ENCODE assay signal across 8 mouse cellular contexts in genomic region chr2:119034656-119035396, GRCm38 (mm10). TPM values are rescaled to one million over a fixed set of nuclear protein-coding genes. Genes with fewer than 3 reads are reported as not detected.
A peak's percentile ranks its signal among the peaks of the same experiment; 100 is the strongest.
DNase-seq lines count a peak whose midpoint lies in the region; ATAC-seq and TF ChIP-seq lines count a peak whose summit lies in the region.

Gene Rpusd2, plus strand, starts transcription at chr2:119034790.

- peak; percentile 34 for TF ChIP-seq RAD21 in CH12.LX (IDR thresholded peaks at IDR 0.05; ENCODE audit: low read depth, low read length)

- H3K79me2 ChIP-seq in CH12.LX (replicated peaks; ENCODE audit: control insufficient read depth, extremely low read depth, insufficient read depth, poor library complexity, severe bottlenecking) = peaks cover 9% of the 10 kb centered on the region

- peak; percentile 84 for TF ChIP-seq POLR2A in CH12.LX (IDR thresholded peaks at IDR 0.05; ENCODE audit: low read depth, low read length)

- peak in 1 of 2 experiments; percentile 63; a peak in 2 of 4 replicates for TF ChIP-seq CTCF in CH12.LX (conservative IDR thresholded peaks at IDR 0.05 in 1 of 2, IDR thresholded peaks at IDR 0.05 in 1 of 2; ENCODE audit: low read depth in 2 of 2, low read length in 2 of 2)

- peaks cover 4 to 19% of the 10 kb centered on the region in 2 experiments; a peak in 3 of 4 replicates for H3K4me1 ChIP-seq in CH12.LX (ENCODE audit: control insufficient read depth in 1 of 2, insufficient read depth in 2 of 2)
- H3K4me1 ChIP-seq in forebrain, embryonic 11.5 days (replicated peaks; ENCODE audit: control insufficient read depth, insufficient read depth, low read length) = 0 out of 2 replicates have a peak, but pooled peaks cover 2% of the 10 kb centered on the region
- H3K4me1 ChIP-seq in heart, embryonic 16.5 days (ENCODE audit: control insufficient read depth, insufficient read depth, low read length) = peaks cover 12% of the 10 kb centered on the region
- H3K4me1 ChIP-seq in liver, embryonic 15.5 days (replicated peaks) = peaks cover 20% of the 10 kb centered on the region
- peaks cover 8% of the 10 kb centered on the region; the same call in 1 of the 2 replicates for H3K4me1 ChIP-seq in neural tube, embryonic 12.5 days

- dilution Hi-C loops in CH12.LX (cut with MboI; ENCODE audit: extremely low pct_ligation_motif_present, extremely low pct_unique_long_range_greater_than_20kb, low sequenced_read_pairs) = no loop called here

- H3K36me3 ChIP-seq in CH12.LX (replicated peaks in 1 of 2; ENCODE audit: control insufficient read depth in 1 of 2, insufficient read depth in 1 of 2, low read length in 1 of 2) = peaks cover 26 to 32% of the 10 kb centered on the region in 2 experiments
- peaks cover 10% of the 10 kb centered on the region; the same call in 1 of the 2 replicates for H3K36me3 ChIP-seq in forebrain, embryonic 11.5 days (ENCODE audit: control insufficient read depth, insufficient read depth, low read length)
- H3K36me3 ChIP-seq in heart, embryonic 16.5 days (ENCODE audit: control insufficient read depth, insufficient read depth) = peaks cover 11% of the 10 kb centered on the region; the same call in 1 of the 2 replicates
- peaks cover 27% of the 10 kb centered on the region for H3K36me3 ChIP-seq in liver, embryonic 15.5 days (replicated peaks)
- peaks cover 24% of the 10 kb centered on the region for H3K36me3 ChIP-seq in neural tube, embryonic 12.5 days

- under 1% methylated on average over 49 of the region's 49 CpGs for WGBS in forebrain, embryonic 11.5 days
- WGBS in heart, embryonic 16.5 days = under 1% methylated on average over 49 of the region's 49 CpGs
- under 1% methylated on average over 49 of the region's 49 CpGs for WGBS in liver, embryonic 15.5 days (ENCODE audit: insufficient replicate concordance)
- WGBS in neural tube, embryonic 12.5 days = under 1% methylated on average over 49 of the region's 49 CpGs

- peak within 1 kb of the TSS; percentile 80 to 95 (median 88) for H3K4me3 ChIP-seq in CH12.LX (replicated peaks in 1 of 3; ENCODE audit: low read depth in 2 of 3, low read length in 2 of 3, poor library complexity in 1 of 3)
- H3K4me3 ChIP-seq in forebrain, embryonic 11.5 days (ENCODE audit: low read depth, low read length) = peak within 1 kb of the TSS; percentile 90
- H3K4me3 ChIP-seq in heart, embryonic 16.5 days (ENCODE audit: low read length) = peak within 1 kb of the TSS; percentile 99
- H3K4me3 ChIP-seq in liver, embryonic 15.5 days (replicated peaks) = peak within 1 kb of the TSS; percentile 98
- peak within 1 kb of the TSS; percentile 87 for H3K4me3 ChIP-seq in neural tube, embryonic 12.5 days

- peak; percentile 96 for ATAC-seq in forebrain, embryonic 11.5 days (replicated peaks; ENCODE audit: low FRiP score)
- ATAC-seq in heart, embryonic 16.5 days (replicated peaks; ENCODE audit: extremely low read depth, insufficient read depth, low FRiP score) = peak; percentile 95
- ATAC-seq in liver, embryonic 15.5 days (ENCODE audit: insufficient read depth) = peak; percentile 94
- peak; percentile 97 for ATAC-seq in neural tube, embryonic 12.5 days (ENCODE audit: low FRiP score, low read depth)

- in situ Hi-C loops in CH12.LX (cut with MboI; ENCODE audit: low pct_ligation_motif_present, low pct_unique_long_range_greater_than_20kb, low sequenced_read_pairs) = loop anchor here (5.0 kb wide), 1 partner anchor 152 kb away; no protein-coding TSS in a partner anchor

- H3K9ac ChIP-seq in CH12.LX (ENCODE audit: insufficient read depth, low read depth) = peak within 1 kb of the TSS; percentile 77
- peak within 1 kb of the TSS; percentile 93 for H3K9ac ChIP-seq in forebrain, embryonic 11.5 days (ENCODE audit: low read length)
- peak within 1 kb of the TSS; percentile 95 for H3K9ac ChIP-seq in heart, embryonic 16.5 days (ENCODE audit: low read length)
- peak within 1 kb of the TSS; percentile 82 for H3K9ac ChIP-seq in liver, embryonic 15.5 days
- H3K9ac ChIP-seq in neural tube, embryonic 12.5 days = peak within 1 kb of the TSS; percentile 90

- peak within 1 kb of the TSS; percentile 52 for H3K27ac ChIP-seq in CH12.LX (ENCODE audit: insufficient read depth, low read depth)
- H3K27ac ChIP-seq in forebrain, embryonic 11.5 days (ENCODE audit: low read depth, low read length) = peak within 1 kb of the TSS; percentile 92
- H3K27ac ChIP-seq in heart, embryonic 16.5 days (ENCODE audit: low read length) = peak within 1 kb of the TSS; percentile 94
- H3K27ac ChIP-seq in liver, embryonic 15.5 days (replicated peaks) = peak within 1 kb of the TSS; percentile 87
- H3K27ac ChIP-seq in neural tube, embryonic 12.5 days = peak within 1 kb of the TSS; percentile 86

- no peak for TF ChIP-seq EP300 in CH12.LX (IDR thresholded peaks at IDR 0.05; ENCODE audit: low read length)

- H3K27me3 ChIP-seq in CH12.LX (replicated peaks) = peaks cover 13% of the 10 kb centered on the region
- no peaks in the 10 kb centered on the region for H3K27me3 ChIP-seq in forebrain, embryonic 11.5 days (ENCODE audit: control insufficient read depth, insufficient read depth, low read length)
- H3K27me3 ChIP-seq in heart, embryonic 16.5 days (ENCODE audit: control insufficient read depth, insufficient read depth, low read length) = no peaks in the 10 kb centered on the region
- H3K27me3 ChIP-seq in liver, embryonic 15.5 days = peaks cover 4% of the 10 kb centered on the region; the same call in 1 of the 2 replicates
- H3K27me3 ChIP-seq in neural tube, embryonic 12.5 days (replicated peaks) = no peaks in the 10 kb centered on the region

- no peaks in the 10 kb centered on the region for H3K9me3 ChIP-seq in CH12.LX (replicated peaks; ENCODE audit: low read length)
- no peaks in the 10 kb centered on the region for H3K9me3 ChIP-seq in forebrain, embryonic 11.5 days (ENCODE audit: control insufficient read depth, low read length)
- H3K9me3 ChIP-seq in heart, embryonic 16.5 days (replicated peaks; ENCODE audit: control insufficient read depth, low read length) = no peaks in the 10 kb centered on the region
- no peaks in the 10 kb centered on the region for H3K9me3 ChIP-seq in liver, embryonic 15.5 days (replicated peaks)
- no peaks in the 10 kb centered on the region for H3K9me3 ChIP-seq in neural tube, embryonic 12.5 days

- peak; percentile 98 for DNase-seq in CH12.LX (ENCODE audit: extremely low read depth)
- DNase-seq in c-Kit-positive CD71-positive TER-119-negative erythroid progenitor cells, embryonic 14.5 days (ENCODE audit: low read depth) = peak; percentile 98
- DNase-seq in forebrain, embryonic 11.5 days (ENCODE audit: low spot score) = peak; percentile 96
- peak; percentile 96 for DNase-seq in kidney, postnatal 36 days
- DNase-seq in telencephalon, adult 2 months (ENCODE audit: low read depth, low spot score) = peak; percentile 96

- peak within 1 kb of the TSS; percentile 87 for H3K4me2 ChIP-seq in CH12.LX (ENCODE audit: insufficient read depth, low read depth, poor library complexity, severe bottlenecking)
- peak within 1 kb of the TSS; percentile 73 for H3K4me2 ChIP-seq in forebrain, embryonic 11.5 days (ENCODE audit: low read depth, low read length, severe bottlenecking)
- peak within 1 kb of the TSS; percentile 75 for H3K4me2 ChIP-seq in heart, embryonic 16.5 days (ENCODE audit: low read depth, low read length)
- H3K4me2 ChIP-seq in liver, embryonic 15.5 days = peak within 1 kb of the TSS; percentile 93
- peak within 1 kb of the TSS; percentile 78 for H3K4me2 ChIP-seq in neural tube, embryonic 12.5 days (replicated peaks)

TF ChIP-seq in CH12.LX, 34 proteins besides CTCF, POLR2A, EP300 and RAD21 (continues in another document):
- peak; percentile 98 for TF ChIP-seq MYC (IDR thresholded peaks at IDR 0.05; ENCODE audit: low read depth, low read length)
- peak; percentile 84 for TF ChIP-seq HCFC1 (IDR thresholded peaks at IDR 0.05; ENCODE audit: low read depth, low read length)
- peak; percentile 56; the same call in 1 of the 2 replicates for TF ChIP-seq IRF4 (IDR thresholded peaks at IDR 0.05; ENCODE audit: low read depth, low read length)
- TF ChIP-seq TCF12 (IDR thresholded peaks at IDR 0.05; ENCODE audit: low read depth, low read length) = peak; percentile 90
- peak; percentile 78 for TF ChIP-seq USF1 (IDR thresholded peaks at IDR 0.05; ENCODE audit: low read depth, low read length)
- TF ChIP-seq PAX5 (IDR thresholded peaks at IDR 0.05; ENCODE audit: low read length) = no peak
- TF ChIP-seq BHLHE40 (IDR thresholded peaks at IDR 0.05; ENCODE audit: low read depth, low read length) = peak; percentile 42; the same call in 1 of the 2 replicates
- TF ChIP-seq SMC3 (IDR thresholded peaks at IDR 0.05; ENCODE audit: low read depth, low read length) = peak; percentile 44
- no peak; the same call in 1 of the 2 replicates for TF ChIP-seq GABPA (IDR thresholded peaks at IDR 0.05; ENCODE audit: insufficient replicate concordance, low read depth, low read length)
- TF ChIP-seq POLR2AphosphoS2 (IDR thresholded peaks at IDR 0.05; ENCODE audit: low read depth, low read length) = peak; percentile 44; the same call in 1 of the 2 replicates
- no peak for TF ChIP-seq MAZ (IDR thresholded peaks at IDR 0.05; ENCODE audit: low read depth, low read length)
- TF ChIP-seq ETS1 (conservative IDR thresholded peaks at IDR 0.05; ENCODE audit: low read depth, low read length) = 0 out of 2 replicates have a peak, but pooled peaks have one; percentile 19
- TF ChIP-seq JUND (conservative IDR thresholded peaks at IDR 0.05; ENCODE audit: low read depth, low read length) = no peak
- TF ChIP-seq MXI1 (IDR thresholded peaks at IDR 0.05; ENCODE audit: low read depth, low read length) = peak; percentile 100
- 0 out of 2 replicates have a peak, but pooled peaks have one; percentile 25 for TF ChIP-seq CHD2 (IDR thresholded peaks at IDR 0.05; ENCODE audit: low read length)
- TF ChIP-seq MAX (IDR thresholded peaks at IDR 0.05; ENCODE audit: low read length) = peak; percentile 97
- peak; percentile 47 for TF ChIP-seq MEF2A (IDR thresholded peaks at IDR 0.05; ENCODE audit: borderline replicate concordance, low read depth, low read length)
- peak; percentile 90; the same call in 1 of the 2 replicates for TF ChIP-seq E2F4 (IDR thresholded peaks at IDR 0.05; ENCODE audit: insufficient replicate concordance, low read depth, low read length)
- peak; percentile 87 for TF ChIP-seq NELFE (IDR thresholded peaks at IDR 0.05; ENCODE audit: low read depth, low read length)
- peak; percentile 80 for TF ChIP-seq ELF1 (IDR thresholded peaks at IDR 0.05; ENCODE audit: low read depth, low read length)

RNA-seq across cellular contexts. Expression of gene Rpusd2, which starts in this region (rescaled TPM):
- 14.7 and 14.8 TPM in 2 replicates for total RNA-seq in CH12.LX (2012; rRNA removed)
- 9.3 and 10.7 TPM in 2 replicates for total RNA-seq in CH12.LX (2014; rRNA removed)
- polyA plus RNA-seq in CH12.LX (2012; ENCODE audit: insufficient read length, low read depth) = 12.3 and 13.7 TPM in 2 replicates
- 8.3 and 8.9 TPM in 2 replicates for polyA plus RNA-seq in forebrain, embryonic 11.5 days (2014; fragmentation: Nextera tagmentation; extraction: Ambion mirVana)
- 3.6 and 5.3 TPM in 2 replicates for polyA plus RNA-seq in heart, embryonic 16.5 days (2015; fragmentation: Nextera tagmentation; extraction: Ambion mirVana)
- 2.6 and 2.8 TPM in 2 replicates for polyA plus RNA-seq in liver, embryonic 15.5 days (2015; fragmentation: Nextera tagmentation; extraction: Ambion mirVana)
- polyA plus RNA-seq in neural tube, embryonic 12.5 days (2016; fragmentation: Nextera tagmentation; extraction: Ambion mirVana) = 6.6 TPM in 2 replicates

Comparison
In these comparisons a context has a peak if more than half of its experiments do, and no peak if none do; other contexts are left out.
1. Peak in every context shown above with its lines: DNase-seq, ATAC-seq, H3K4me3 ChIP-seq and H3K27ac ChIP-seq.